Mouse (Mus musculus) large intestine, adult 2 months (tissue): ENCODE measurements at regions not wholly inside any gene's neighbourhood (a gene's known extent, or its start where the extent isn't known, plus 50 kb on each side); places are given as distances from the start of the nearest gene placed in this dataset.

Source experiments
- DNase-seq: peaks from one replicate; pipeline ENCODE4 v3.0.0-alpha.2; 2012; ENCODE audit warnings: low read depth, low spot score
- WGBS: fragments of 180-500 bp; shearing (Covaris S2); methylation state at CpG from one replicate; pipeline ENCODE4 v1.1.7; 2018; 5-methylcytosine and 5-hydroxymethylcytosine counted together

GRCm38 (mm10) chr10:44604512-44604911, 76.2 kb upstream of the Prdm1 start:
- WGBS = 85% methylated on average over 11 of the region's 11 CpGs
- no peak for DNase-seq

GRCm38 (mm10) chr10:44603461-44603860, 75.2 kb upstream of the Prdm1 start:
- 84% methylated on average over 5 of the region's 5 CpGs for WGBS
- no peak for DNase-seq

GRCm38 (mm10) chr10:44601550-44601949, 73.2 kb upstream of the Prdm1 start:
- 81% methylated on average over 10 of the region's 10 CpGs for WGBS

DNA sequence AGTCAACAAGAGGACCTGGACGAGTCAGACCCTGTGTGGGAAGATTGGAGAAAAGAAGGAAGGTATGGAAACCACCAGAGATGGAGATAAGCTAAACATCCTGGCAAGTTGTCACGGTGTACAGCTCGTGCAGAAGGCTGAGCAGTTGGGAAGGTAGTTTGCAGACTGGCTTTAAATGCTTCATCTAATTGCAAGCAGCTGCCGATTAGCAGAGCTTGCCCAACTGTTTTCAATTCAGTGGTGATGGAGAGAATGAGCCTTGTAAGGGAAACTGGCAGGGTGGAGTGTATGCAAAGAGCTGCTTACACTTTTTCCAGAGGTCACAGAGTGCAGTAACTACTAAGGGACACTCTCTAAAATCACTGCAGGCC, 71.6 kb upstream of the Prdm1 start:
- DNase-seq = no peak
- 37% methylated on average over 4 of the region's 4 CpGs for WGBS

More at GRCm38 (mm10) chr10:44601550-44601949, 73.2 kb upstream of the Prdm1 start:
- no peak for DNase-seq

DNA sequence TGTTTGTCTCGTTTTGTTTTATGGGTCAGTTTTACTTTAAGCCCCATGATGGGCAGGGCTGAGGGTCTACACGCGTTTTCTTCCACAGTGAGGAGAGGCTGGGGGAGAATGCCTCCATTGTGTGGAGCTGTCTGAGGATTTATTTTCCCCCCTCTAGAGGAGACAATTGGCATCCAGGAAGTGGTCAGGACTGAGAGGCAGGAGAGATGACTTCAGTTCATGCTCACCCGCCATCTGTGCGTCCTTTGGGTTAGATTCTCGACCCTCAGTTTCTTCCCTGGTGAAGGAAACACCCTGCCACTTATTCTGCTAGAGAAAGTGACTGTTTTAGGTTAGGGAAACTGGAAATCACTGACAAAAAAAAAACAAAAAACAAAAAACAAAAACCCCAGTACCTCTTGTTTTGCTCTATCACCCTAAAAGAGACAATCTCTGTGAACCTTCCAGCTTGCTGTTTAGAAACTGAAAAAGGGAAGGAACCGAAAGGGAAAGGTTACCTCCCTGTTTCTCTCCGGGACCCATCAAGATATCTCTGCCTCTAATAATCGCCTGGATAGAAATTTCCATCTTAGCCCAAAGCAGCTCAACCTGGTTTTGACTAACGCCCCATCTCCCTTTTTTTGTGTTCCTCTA, 71.1 kb upstream of the Prdm1 start:
- DNase-seq = no peak
- WGBS = 63% methylated on average over 10 of the region's 10 CpGs

DNA sequence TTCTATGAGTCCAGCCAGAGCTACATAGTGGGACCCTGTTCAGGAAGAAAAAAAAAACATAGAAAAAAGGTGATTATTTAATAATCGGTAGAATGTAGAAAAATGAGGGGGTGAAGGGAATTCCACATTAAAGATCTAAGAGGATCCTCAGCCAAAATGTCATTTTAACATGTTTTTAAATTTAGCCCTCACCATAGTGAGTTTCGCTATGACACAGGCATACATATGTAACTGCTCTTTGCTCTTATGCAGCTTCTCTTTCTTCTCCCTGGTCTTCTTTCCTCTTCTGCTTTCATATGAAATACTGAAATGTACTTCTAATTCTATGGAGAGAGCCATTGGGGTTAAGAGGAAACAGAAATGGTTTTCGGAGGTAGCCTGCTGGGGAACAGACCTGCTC, 70.3 kb upstream of the Prdm1 start:
- WGBS = 88% methylated on average over 3 of the region's 3 CpGs
- no peak for DNase-seq

DNA sequence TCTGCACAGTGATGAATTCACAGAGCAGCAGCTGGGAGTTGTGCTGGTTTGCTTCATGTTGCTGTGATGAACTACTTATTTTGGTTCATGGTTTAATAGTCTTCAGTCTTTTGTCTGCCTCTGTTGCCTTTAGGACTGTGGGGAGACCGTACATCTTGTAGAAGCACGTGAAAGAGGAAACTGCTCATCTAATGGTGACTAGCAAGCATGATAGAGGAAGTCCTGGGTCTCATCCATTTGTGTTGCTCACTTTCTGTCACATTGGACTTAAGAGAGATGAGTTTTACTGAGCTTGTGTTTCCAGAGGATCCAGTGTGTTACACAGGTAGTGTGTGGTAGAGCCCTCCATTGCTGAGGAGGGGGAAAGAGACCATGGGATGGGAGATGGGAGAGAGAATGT, 67.6 kb upstream of the Prdm1 start:
- WGBS = 75% methylated on average over 2 of the region's 2 CpGs

GRCm38 (mm10) chr10:44589842-44590241, 61.5 kb upstream of the Prdm1 start:
- WGBS = 91% methylated on average over 6 of the region's 6 CpGs
- no peak for DNase-seq

More for the DNA sequence above, 67.6 kb upstream of the Prdm1 start:
- no peak for DNase-seq

- DNase-seq = no peak
Observed at GRCm38 (mm10) chr10:44589352-44589751, 61.1 kb upstream of the Prdm1 start.

- WGBS = 59% methylated on average over 2 of the region's 2 CpGs
- DNase-seq = no peak
Observed at GRCm38 (mm10) chr10:44582736-44583135, 54.4 kb upstream of the Prdm1 start.
